Mouse (Mus musculus) yolk sac, embryonic 10.5 days (tissue): Measurements from ENCODE around the gene Oxsr1.
"Not testable (repeated sequence)": the region's sequence is repeated elsewhere in the genome, so short reads cannot be mapped to it uniquely, and the experiment has no call there.

Experiments used
- DNase-seq: peaks from one replicate; pipeline ENCODE4 v3.0.0-alpha.2; 2017; ENCODE audit warnings: low spot score

The Oxsr1 gene

DNA sequence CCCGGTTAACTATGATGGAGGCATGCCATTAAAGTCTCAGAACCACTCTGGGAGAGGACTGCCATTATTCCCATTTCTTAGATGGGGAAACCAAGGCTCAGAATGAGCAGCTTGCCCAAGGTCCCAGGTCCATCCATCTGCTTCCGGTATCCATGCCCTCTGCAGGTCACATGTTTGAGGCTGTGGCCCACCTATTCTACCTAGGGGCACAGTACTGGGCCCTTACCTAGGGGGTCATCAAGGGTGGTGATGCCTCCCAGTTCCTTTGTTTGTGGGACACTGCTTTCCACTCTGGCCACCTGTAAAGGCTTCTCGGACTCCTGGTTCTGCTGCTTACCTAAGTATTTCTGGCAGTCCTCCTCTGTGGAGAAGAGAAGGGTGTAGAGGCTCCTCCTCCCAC, 16.1 kb upstream of the Oxsr1 start:
- DNase-seq = no peak

- DNase-seq = no peak
Measured at GRCm38 (mm10) chr9:119337842-119338241, 15.6 kb upstream of the Oxsr1 start.

- DNase-seq = no peak
Measured at GRCm38 (mm10) chr9:119335571-119335970, 13.3 kb upstream of the Oxsr1 start.

GRCm38 (mm10) chr9:119334834-119335233, 12.6 kb upstream of the Oxsr1 start:
- no peak for DNase-seq

- no peak for DNase-seq
Measured at GRCm38 (mm10) chr9:119334324-119334723, 12.1 kb upstream of the Oxsr1 start.

DNA sequence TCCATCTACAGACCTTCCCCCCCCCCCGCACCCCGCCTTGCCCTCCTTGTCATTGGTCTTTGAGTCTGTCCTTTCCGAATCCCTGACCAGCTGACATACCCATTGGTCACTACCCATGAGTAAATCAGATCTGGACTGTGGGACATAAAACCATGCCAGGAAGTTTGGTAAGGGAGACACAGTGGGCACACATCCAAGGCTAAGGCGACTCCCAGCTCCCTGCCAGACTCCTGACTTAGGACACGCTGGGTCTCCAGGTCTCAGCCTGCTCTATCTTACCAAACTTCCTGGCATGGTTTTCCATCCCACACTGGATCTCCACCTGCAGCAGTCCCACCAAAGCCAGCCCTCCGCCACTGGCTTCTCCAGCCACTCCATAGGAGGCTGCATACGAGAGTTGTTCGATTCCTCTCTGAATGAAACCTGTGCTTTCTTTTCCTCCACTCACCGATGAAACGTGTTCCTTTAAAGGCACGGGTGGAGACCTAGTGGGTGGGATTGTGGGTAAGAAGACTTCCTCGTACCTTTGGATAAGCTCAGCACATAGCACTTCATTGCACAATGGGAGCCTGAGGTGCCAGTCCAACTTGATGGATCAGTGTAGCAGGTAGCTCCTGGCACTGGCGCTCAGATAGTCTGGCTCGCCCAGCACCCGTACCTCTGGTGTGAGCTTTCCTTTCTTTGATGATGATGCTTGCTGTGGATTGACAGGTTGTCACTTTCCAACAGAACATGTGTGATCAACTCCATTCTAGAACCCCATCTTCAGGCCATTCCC, 8.1 kb upstream of the Oxsr1 start:
- DNase-seq = no peak

GRCm38 (mm10) chr9:119328488-119328887, 6.3 kb upstream of the Oxsr1 start:
- DNase-seq = no peak

DNA sequence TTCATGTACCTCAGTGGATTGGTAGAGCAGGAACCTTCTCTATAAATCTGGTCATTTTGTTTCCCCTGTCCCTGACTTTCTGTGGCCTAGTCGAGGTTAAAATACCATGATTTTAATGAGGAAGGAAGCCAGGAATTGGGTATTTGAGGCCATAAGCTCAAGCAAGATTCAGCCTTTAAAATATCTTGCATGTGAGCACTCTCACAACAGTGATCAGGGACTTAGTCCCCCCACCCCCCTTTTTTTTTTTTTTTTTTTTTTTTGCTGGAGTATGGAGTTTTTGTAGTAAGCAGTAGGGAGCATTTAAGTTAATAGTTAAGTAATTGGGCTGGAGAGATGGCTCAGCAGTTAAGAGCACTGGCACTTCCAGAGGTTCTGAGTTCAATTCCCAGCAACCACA, 1.9 kb upstream of the Oxsr1 start:
- no peak for DNase-seq

- DNase-seq = no peak
Measured at GRCm38 (mm10) chr9:119323260-119323645, 1.0 kb upstream of the Oxsr1 start.

GRCm38 (mm10) chr9:119321392-119322229, 616 bp downstream of the Oxsr1 start:
- DNase-seq = no peak

GRCm38 (mm10) chr9:119320946-119321345, 1.3 kb downstream of the Oxsr1 start:
- DNase-seq = no peak

GRCm38 (mm10) chr9:119320446-119320845, 1.8 kb downstream of the Oxsr1 start:
- DNase-seq = no peak

DNA sequence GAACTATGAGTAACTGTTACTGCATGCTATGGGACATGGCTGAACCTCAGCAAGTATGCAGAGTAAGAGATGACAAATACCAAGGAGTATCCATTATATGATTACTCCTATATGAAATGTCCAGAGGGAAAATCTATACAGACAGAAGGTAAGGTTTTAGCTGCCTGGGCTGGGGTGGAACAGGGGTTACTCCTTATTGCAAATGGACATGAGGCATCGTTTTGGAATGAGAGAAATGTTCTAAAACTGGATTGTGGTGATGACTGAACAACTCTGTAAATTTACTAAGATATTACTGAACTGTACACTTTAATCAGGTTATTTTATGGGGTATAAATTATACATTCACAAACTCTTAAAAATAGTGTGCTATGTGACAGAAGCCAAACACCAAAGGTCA, 3.3 kb downstream of the Oxsr1 start:
- DNase-seq = no peak

- no peak for DNase-seq
Measured at GRCm38 (mm10) chr9:119313096-119313495, 9.1 kb downstream of the Oxsr1 start.

- no peak for DNase-seq
Measured at GRCm38 (mm10) chr9:119309067-119309466, 13.2 kb downstream of the Oxsr1 start.

DNA sequence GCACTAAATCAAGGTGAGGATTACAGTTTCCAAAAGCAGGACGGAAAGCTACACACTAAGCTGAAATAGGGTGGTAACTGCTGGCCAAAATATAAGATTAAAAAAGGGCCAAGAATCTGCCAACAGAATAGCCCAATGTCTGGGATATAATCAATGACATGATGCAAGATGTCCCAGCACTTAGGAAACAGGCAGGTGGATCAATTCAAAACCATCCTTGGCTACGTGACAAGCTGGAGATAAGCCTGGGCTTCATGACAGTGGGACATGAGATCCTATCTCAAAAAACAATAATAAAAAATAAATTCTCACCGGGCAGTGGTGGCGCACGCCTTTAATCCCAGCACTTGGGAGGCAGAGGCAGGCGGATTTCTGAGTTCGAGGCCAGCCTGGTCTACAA, 16.4 kb downstream of the Oxsr1 start:
- DNase-seq = no peak

DNA sequence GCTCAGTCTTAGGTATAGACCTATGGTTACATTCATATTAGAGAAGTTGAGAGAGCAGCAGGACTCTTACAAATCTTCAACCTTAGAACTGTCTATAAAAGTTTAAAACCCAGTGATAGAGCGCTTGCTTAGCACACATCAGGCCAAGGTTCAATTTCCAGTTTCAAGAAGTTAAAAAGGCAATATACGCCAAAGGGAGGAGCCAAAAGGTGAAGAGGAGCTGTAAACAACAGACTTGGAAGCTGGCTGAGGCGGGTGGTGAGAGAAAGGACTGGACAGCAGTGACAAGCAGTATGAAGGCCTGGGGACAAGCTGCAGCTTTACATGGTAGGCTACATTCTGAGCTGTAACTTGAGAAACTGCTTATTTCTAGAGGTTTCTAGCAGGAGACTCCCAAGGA, 23.7 kb downstream of the Oxsr1 start:
- no peak for DNase-seq

DNA sequence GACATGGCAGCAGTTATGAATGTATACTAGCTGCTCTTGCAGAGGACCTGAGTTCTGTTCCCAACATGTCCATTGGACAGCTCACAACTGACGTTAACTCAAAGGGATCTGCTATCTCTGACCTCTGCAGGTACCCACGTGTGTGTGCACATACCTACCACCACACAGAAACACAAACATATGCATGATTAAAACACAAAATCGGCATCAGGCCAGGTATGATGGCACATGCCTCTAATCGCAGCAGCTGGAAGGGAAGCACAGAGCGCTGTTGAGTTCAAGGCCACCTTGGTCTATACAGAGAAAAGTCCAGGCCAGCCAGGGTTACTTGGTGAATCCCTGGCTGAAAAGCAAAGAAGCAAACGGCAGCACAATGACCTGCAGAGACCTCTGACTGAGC, 24.5 kb downstream of the Oxsr1 start:
- DNase-seq = no peak

- DNase-seq = no peak
Measured at GRCm38 (mm10) chr9:119290791-119291190, 31.4 kb downstream of the Oxsr1 start.

DNA sequence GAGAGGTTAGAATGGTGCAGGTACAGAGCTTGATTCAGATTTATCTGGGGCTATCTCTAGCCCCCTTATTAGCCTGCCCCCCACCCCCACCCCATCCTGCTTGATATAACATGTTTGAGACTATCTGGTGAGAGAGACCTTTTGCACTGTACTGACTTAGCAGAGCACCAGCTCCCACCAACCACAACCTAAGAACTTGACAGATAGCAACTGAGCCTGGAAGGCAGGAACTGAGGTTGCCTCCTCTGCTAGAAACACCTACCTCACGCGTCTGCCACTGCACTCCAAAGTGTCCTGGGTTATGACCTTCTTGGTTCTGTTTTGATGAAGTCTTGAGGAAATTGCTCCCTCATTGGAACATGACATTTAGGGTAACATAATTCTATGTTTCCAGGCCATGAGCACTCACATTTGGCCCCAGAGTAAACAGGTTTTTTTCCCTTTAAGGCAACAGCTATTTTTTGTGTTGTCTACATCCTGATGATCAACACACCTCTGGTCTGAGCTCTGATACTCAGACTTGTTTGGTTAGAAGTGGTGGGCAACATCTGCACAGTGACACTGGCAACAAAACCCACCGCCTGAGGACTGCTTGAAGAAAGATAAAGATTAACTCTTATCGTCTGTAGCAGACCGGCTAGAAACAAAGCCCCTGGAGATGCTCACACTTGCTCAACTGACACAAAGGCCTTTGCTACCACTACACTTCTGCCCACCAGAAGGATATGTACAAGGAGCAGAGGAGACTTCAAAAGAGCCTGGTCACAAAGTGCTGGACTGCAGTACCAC, 41.1 kb downstream of the Oxsr1 start:
- DNase-seq = no peak

GRCm38 (mm10) chr9:119278031-119278430, 44.2 kb downstream of the Oxsr1 start:
- no peak for DNase-seq

- DNase-seq = no peak
Measured at GRCm38 (mm10) chr9:119276321-119276720, 45.9 kb downstream of the Oxsr1 start.

- not testable (repeated sequence) for DNase-seq
Measured at GRCm38 (mm10) chr9:119274814-119275213, 47.4 kb downstream of the Oxsr1 start.
